Mouse (Mus musculus): Measurements from ENCODE around the gene Wfdc5.

GRCm38 (mm10) chr2:164146556-164146955 lies 36.0 kb downstream of the Wfdc5 start:
- no peak for TF ChIP-seq CTCF (IDR thresholded peaks at IDR 0.05; ENCODE audit: low read depth, low read length)
- no peak for TF ChIP-seq POLR2A (IDR thresholded peaks at IDR 0.05; ENCODE audit: borderline replicate concordance, low read depth, low read length)
